Mouse (Mus musculus): ENCODE measurements around the gene Hist1h4c.

DNA sequence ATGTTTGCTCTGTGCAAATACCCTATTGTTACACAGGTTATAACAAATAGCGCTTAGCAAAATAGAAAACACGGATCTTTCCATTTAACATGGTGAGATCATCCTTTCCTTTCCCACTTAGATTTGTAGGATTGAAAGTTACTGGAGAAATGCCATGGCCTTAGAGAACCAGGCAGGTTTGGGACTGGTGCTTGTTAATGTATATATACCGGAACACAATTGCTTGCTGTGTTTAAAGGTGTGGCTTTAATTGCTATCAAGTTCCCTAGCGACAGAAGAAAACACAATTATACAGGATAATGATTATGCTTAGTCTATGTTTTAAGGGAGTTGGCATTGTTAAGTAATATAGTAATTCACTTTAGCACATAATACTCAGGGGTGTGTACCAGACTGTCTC, 11.1 kb downstream of the Hist1h4c start:
- TF ChIP-seq POLR2A (IDR thresholded peaks at IDR 0.05; ENCODE audit: control insufficient read depth, low read depth, low read length) (no peak), CTCF (IDR thresholded peaks at IDR 0.05; ENCODE audit: control insufficient read depth, insufficient read depth, insufficient replicate concordance, low read depth, low read length) (no peak)

Data from testis, adult 2 months (tissue).